Mouse (Mus musculus): ENCODE measurements around the gene Vwa1.

- no peak for TF ChIP-seq ZC3H11A (IDR thresholded peaks at IDR 0.05; ENCODE audit: low read depth, low read length)
- TF ChIP-seq GABPA (IDR thresholded peaks at IDR 0.05; ENCODE audit: insufficient replicate concordance, low read depth, low read length), result no peak
- no peak for TF ChIP-seq CTCF (conservative IDR thresholded peaks at IDR 0.05 in 1 of 2, IDR thresholded peaks at IDR 0.05 in 1 of 2; ENCODE audit: low read depth in 2 of 2, low read length in 2 of 2)
- no peak for TF ChIP-seq CHD1 (IDR thresholded peaks at IDR 0.05; ENCODE audit: low read depth, low read length)
- TF ChIP-seq E2F4 (IDR thresholded peaks at IDR 0.05; ENCODE audit: insufficient replicate concordance, low read depth, low read length), result no peak
- no peak for TF ChIP-seq POLR2AphosphoS2 (IDR thresholded peaks at IDR 0.05; ENCODE audit: low read depth, low read length)
- no peak for TF ChIP-seq POLR2A (IDR thresholded peaks at IDR 0.05; ENCODE audit: low read depth, low read length)
- TF ChIP-seq USF2 (conservative IDR thresholded peaks at IDR 0.05; ENCODE audit: low read depth, low read length), result no peak
- no peak for TF ChIP-seq ZMIZ1 (IDR thresholded peaks at IDR 0.05; ENCODE audit: low read depth, low read length)
Observed at GRCm38 (mm10) chr4:155735788-155736187, 38.7 kb downstream of the Vwa1 start.

All from CH12.LX (cell line).